Mouse (Mus musculus): ENCODE data around the gene Il11.

DNA sequence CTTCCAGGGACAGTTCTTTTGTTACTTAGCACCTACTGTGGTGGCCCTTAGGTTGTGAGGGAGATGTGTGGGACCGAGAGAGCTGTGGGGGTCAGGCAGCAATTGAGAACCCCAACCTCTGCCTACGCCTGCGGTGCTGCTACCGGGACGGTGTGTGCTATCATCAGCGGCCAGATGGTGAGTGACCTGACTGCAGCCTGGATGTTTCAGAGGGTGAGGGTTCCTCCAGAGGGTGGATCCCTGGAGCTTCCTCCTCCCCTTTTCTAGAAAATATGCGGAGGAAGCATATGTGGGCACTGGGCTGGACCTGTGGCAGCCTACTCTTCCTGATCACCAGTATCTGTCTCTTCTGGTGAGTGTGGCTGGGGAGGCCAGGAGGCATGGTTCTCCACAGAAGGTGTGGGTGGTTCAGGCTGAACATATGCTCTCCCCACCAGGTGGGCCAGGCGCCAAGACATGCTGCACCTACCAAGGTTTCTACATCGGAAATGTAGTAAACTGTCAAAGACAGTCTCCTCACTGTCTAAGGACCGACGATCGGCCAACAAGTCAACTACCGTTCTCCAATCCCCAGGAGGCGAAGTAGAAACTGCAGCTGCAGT lies 1.1 kb upstream of the Il11 start:
- TF ChIP-seq ZNF384 (IDR thresholded peaks at IDR 0.05; ENCODE audit: low read depth, low read length) (no peak), MAFK (IDR thresholded peaks at IDR 0.05; ENCODE audit: insufficient read depth, low read depth, low read length) (no peak), CHD2 (IDR thresholded peaks at IDR 0.05; ENCODE audit: low read depth, low read length) (no peak)
